Mouse (Mus musculus) layer of hippocampus, adult 8-10 months (tissue): ENCODE results near the gene Clba1. TPM values are rescaled to one million over a fixed set of nuclear protein-coding genes. Genes with fewer than 3 reads are reported as not detected.
A peak's percentile ranks its signal among the peaks of the same experiment; 100 is the strongest.

ENCODE experiments used
- DNase-seq, 2 experiments: peaks; one replicate each; pipeline ENCODE4 v3.0.0; 2022; ENCODE audit warnings: low spot score in 2 of 2
- total RNA-seq, 4 experiments: library from RNA; stranded (reverse); gene quantifications; 2 replicates each; pipeline ENCODE4 v1.2.4; 2022

The Clba1 gene
- total RNA-seq, 4 experiments from 2014 or later, result 10.9 to 17.6 (median 14.0) TPM

GRCm38 (mm10) chr12:112794998-112795397 lies 13.7 kb upstream of the Clba1 start:
- DNase-seq, result no peak

GRCm38 (mm10) chr12:112795466-112796104 lies 13.2 kb upstream of the Clba1 start:
- DNase-seq, result no peak

GRCm38 (mm10) chr12:112796551-112797510 lies 11.9 kb upstream of the Clba1 start:
- no peak for DNase-seq

- peak; percentile 58 to 69 for DNase-seq
Observed at GRCm38 (mm10) chr12:112797672-112798331, 10.9 kb upstream of the Clba1 start.

GRCm38 (mm10) chr12:112798332-112798681 lies 10.4 kb upstream of the Clba1 start:
- no peak for DNase-seq

GRCm38 (mm10) chr12:112798716-112799115 lies 10.0 kb upstream of the Clba1 start:
- no peak for DNase-seq

GRCm38 (mm10) chr12:112799237-112799970 lies 9.3 kb upstream of the Clba1 start:
- no peak for DNase-seq

GRCm38 (mm10) chr12:112800476-112800875 lies 8.3 kb upstream of the Clba1 start:
- peak in 1 of 2 experiments; percentile 65 for DNase-seq

- DNase-seq, result no peak
Observed at GRCm38 (mm10) chr12:112801864-112802846, 6.6 kb upstream of the Clba1 start, which contains the start of gene Ahnak2. Ahnak2 (minus strand) TSS chr12:112802657.

- DNase-seq, result no peak
Observed at GRCm38 (mm10) chr12:112802917-112803316, 5.8 kb upstream of the Clba1 start.

- no peak for DNase-seq
Observed at GRCm38 (mm10) chr12:112804046-112804445, 4.7 kb upstream of the Clba1 start.

GRCm38 (mm10) chr12:112806044-112806443 lies 2.7 kb upstream of the Clba1 start:
- DNase-seq, result no peak

- DNase-seq, result no peak
Observed at GRCm38 (mm10) chr12:112807796-112808195, 941 bp upstream of the Clba1 start.

GRCm38 (mm10) chr12:112808212-112808586 lies 538 bp upstream of the Clba1 start:
- DNase-seq, result no peak

- DNase-seq, result no peak
Observed at GRCm38 (mm10) chr12:112809641-112810040, 904 bp downstream of the Clba1 start.

- DNase-seq, result no peak
Observed at GRCm38 (mm10) chr12:112810092-112810885, 1.6 kb downstream of the Clba1 start.

GRCm38 (mm10) chr12:112813370-112813769 lies 4.6 kb downstream of the Clba1 start:
- DNase-seq, result no peak

GRCm38 (mm10) chr12:112814682-112815470 lies 6.1 kb downstream of the Clba1 start:
- DNase-seq, result no peak
